Mouse (Mus musculus) right cerebral cortex, postnatal 14 days (tissue): Measurements from ENCODE around the gene Cyp2u1.
A peak's percentile ranks its signal among the peaks of the same experiment; 100 is the strongest.
"Not testable (repeated sequence)": the region's sequence is repeated elsewhere in the genome, so short reads cannot be mapped to it uniquely, and the experiment has no call there.

Experiments
- DNase-seq: peaks from one replicate; pipeline ENCODE4 v3.0.0; 2022

The Cyp2u1 gene

GRCm38 (mm10) chr3:131302452-131303319, at the start of gene Cyp2u1:
Cyp2u1 (minus strand) TSS chr3:131303227.
- peak; percentile 89 for DNase-seq

GRCm38 (mm10) chr3:131350539-131350938, 47.5 kb upstream of the Cyp2u1 start:
- no peak for DNase-seq

GRCm38 (mm10) chr3:131349013-131349412, 46.0 kb upstream of the Cyp2u1 start:
- no peak for DNase-seq

GRCm38 (mm10) chr3:131348579-131348950, 45.5 kb upstream of the Cyp2u1 start:
- DNase-seq = no peak

GRCm38 (mm10) chr3:131347831-131348578, 45.0 kb upstream of the Cyp2u1 start:
- DNase-seq = no peak

- DNase-seq = no peak
These were observed 42.9 kb upstream of the Cyp2u1 start for GRCm38 (mm10) chr3:131345903-131346302.

GRCm38 (mm10) chr3:131343311-131343710, 40.3 kb upstream of the Cyp2u1 start:
- no peak for DNase-seq

- no peak for DNase-seq
These were observed 37.9 kb upstream of the Cyp2u1 start for GRCm38 (mm10) chr3:131340885-131341284.

GRCm38 (mm10) chr3:131339280-131339679, 36.3 kb upstream of the Cyp2u1 start:
- DNase-seq = no peak

- not testable (repeated sequence) for DNase-seq
These were observed 34.7 kb upstream of the Cyp2u1 start for GRCm38 (mm10) chr3:131337749-131338148.

GRCm38 (mm10) chr3:131336629-131337028, 33.6 kb upstream of the Cyp2u1 start:
- no peak for DNase-seq

GRCm38 (mm10) chr3:131335117-131335547, 32.1 kb upstream of the Cyp2u1 start:
- no peak for DNase-seq

- no peak for DNase-seq
These were observed 24.2 kb upstream of the Cyp2u1 start for GRCm38 (mm10) chr3:131327189-131327588.

- no peak for DNase-seq
These were observed 23.6 kb upstream of the Cyp2u1 start for GRCm38 (mm10) chr3:131326637-131327036.

- no peak for DNase-seq
These were observed 19.2 kb upstream of the Cyp2u1 start for GRCm38 (mm10) chr3:131322081-131322815.

- peak; percentile 83 for DNase-seq
These were observed 17.2 kb upstream of the Cyp2u1 start for GRCm38 (mm10) chr3:131320184-131320583.

GRCm38 (mm10) chr3:131318211-131318610, 15.2 kb upstream of the Cyp2u1 start:
- DNase-seq = no peak

GRCm38 (mm10) chr3:131317126-131317525, 14.1 kb upstream of the Cyp2u1 start:
- DNase-seq = no peak

- no peak for DNase-seq
These were observed 13.0 kb upstream of the Cyp2u1 start for GRCm38 (mm10) chr3:131315957-131316510.

- DNase-seq = no peak
These were observed 9.3 kb upstream of the Cyp2u1 start for GRCm38 (mm10) chr3:131312340-131312739.

GRCm38 (mm10) chr3:131310572-131310971, 7.5 kb upstream of the Cyp2u1 start:
- DNase-seq = no peak

GRCm38 (mm10) chr3:131307811-131308210, 4.8 kb upstream of the Cyp2u1 start:
- DNase-seq = no peak

GRCm38 (mm10) chr3:131306255-131306654, 3.2 kb upstream of the Cyp2u1 start:
- no peak for DNase-seq
